Mouse (Mus musculus) C2C12 (cell line): Measurements from ENCODE around the gene Olfr106-ps.

Source experiments
- CEBPB ChIP-seq: IDR thresholded peaks from one replicate; pipeline ENCODE4 v1.6.1; 2011; ENCODE audit warnings: low read depth, mild to moderate bottlenecking, control low read depth, moderate library complexity
- CTCF ChIP-seq: IDR thresholded peaks from one replicate; pipeline ENCODE4 v1.5.1; 2011; ENCODE audit not compliant: control insufficient read depth, insufficient read depth, insufficient read length
- FOSL1 ChIP-seq: IDR thresholded peaks from one replicate; pipeline ENCODE4 v1.8.0; 2011; ENCODE audit warnings: mild to moderate bottlenecking, low read length; ENCODE audit not compliant: poor library complexity, insufficient read depth, severe bottlenecking
- MAX ChIP-seq: IDR thresholded peaks from one replicate; pipeline ENCODE4 v1.6.1; 2011; ENCODE audit warnings: mild to moderate bottlenecking, control low read depth
- MYOD1 ChIP-seq: IDR thresholded peaks from one replicate; pipeline ENCODE4 v1.6.1; 2011; ENCODE audit warnings: low read depth; ENCODE audit not compliant: control insufficient read depth, insufficient read length
- MYOG ChIP-seq: IDR thresholded peaks from one replicate; pipeline ENCODE4 v1.6.1; 2011; ENCODE audit not compliant: control insufficient read depth, insufficient read length; ENCODE audit errors: extremely low read depth
- USF1 ChIP-seq: IDR thresholded peaks from one replicate; pipeline ENCODE4 v1.6.1; 2011; ENCODE audit warnings: low read depth, mild to moderate bottlenecking, control low read depth, moderate library complexity

DNA sequence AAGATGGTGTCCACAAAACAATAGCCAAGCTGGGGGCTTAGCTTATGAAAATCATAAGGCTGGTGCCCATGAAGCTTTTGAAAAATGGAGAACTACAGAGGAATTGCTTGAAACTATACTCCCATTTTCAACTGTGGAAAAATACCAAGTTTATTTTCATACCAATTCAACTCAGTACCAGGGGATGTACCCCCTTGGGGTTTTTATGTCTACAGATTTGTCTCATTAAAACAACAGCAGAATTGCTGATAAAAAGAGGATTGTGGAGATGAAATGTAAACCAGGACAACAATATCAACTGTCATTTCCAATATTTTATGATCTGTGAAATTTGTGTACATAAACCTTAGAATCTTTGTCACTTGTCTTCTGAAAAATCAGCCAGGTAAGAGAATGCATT lies 11.5 kb upstream of the Olfr106-ps start, which contains the start of gene Olfr105-ps:
- TF ChIP-seq MYOG (no peak), CTCF (no peak), MAX (no peak), USF1 (no peak), MYOD1 (no peak), CEBPB (no peak), FOSL1 (no peak)
